In genomic region chr6:94694481-94694880, GRCm38 (mm10) we compare ENCODE assay signal across 13 mouse cellular contexts. TPM values are rescaled to one million over a fixed set of nuclear protein-coding genes. Genes with fewer than 3 reads are reported as not detected.
DNase-seq lines count a peak whose midpoint lies in the region; ATAC-seq and TF ChIP-seq lines count a peak whose summit lies in the region.
"Had no signal": no experiment of that assay in that cellular context is flagged by ENCODE, and none has a peak within 500 bp of the region (broad histone marks: within the 10 kb centered on the region; RNA-seq: fewer than 3 reads in every experiment).

No protein-coding gene starts in this region.

- DNase-seq in forebrain, postnatal 0 days, result no peak
- no peak for DNase-seq in midbrain, embryonic 10.5 days (ENCODE audit: low spot score)
- DNase-seq in layer of hippocampus, postnatal 14 days (ENCODE audit: low spot score in 2 of 2), result no peak
- no peak for DNase-seq in urinary bladder, postnatal 36 days (ENCODE audit: low spot score in 2 of 2)
- DNase-seq: B cell, adult 2 months; kidney, postnatal 4 days; thymus, postnatal 36 days had no signal

- no peaks in the 10 kb centered on the region for H3K9me3 ChIP-seq in forebrain, postnatal 0 days (ENCODE audit: low read length)
- no peaks in the 10 kb centered on the region for H3K9me3 ChIP-seq in forebrain, embryonic 13.5 days (replicated peaks)
- no peaks in the 10 kb centered on the region for H3K9me3 ChIP-seq in midbrain, embryonic 13.5 days
- H3K9me3 ChIP-seq in midbrain, embryonic 10.5 days (replicated peaks), result no peaks in the 10 kb centered on the region
- no peaks in the 10 kb centered on the region for H3K9me3 ChIP-seq in intestine, postnatal 0 days (ENCODE audit: control insufficient read depth)
- H3K9me3 ChIP-seq in stomach, embryonic 16.5 days (replicated peaks; ENCODE audit: control insufficient read depth, low read length), result no peaks in the 10 kb centered on the region
- H3K9me3 ChIP-seq: liver, embryonic 12.5 days had no signal

- 8% methylated on average over 1 of the region's 1 CpGs for WGBS in forebrain, postnatal 0 days
- 0% methylated on average over 1 of the region's 1 CpGs for WGBS in forebrain, embryonic 13.5 days
- WGBS in midbrain, embryonic 13.5 days, result 0% methylated on average over 1 of the region's 1 CpGs
- 13% methylated on average over 1 of the region's 1 CpGs for WGBS in midbrain, embryonic 10.5 days
- 9% methylated on average over 1 of the region's 1 CpGs for WGBS in intestine, postnatal 0 days
- WGBS in stomach, embryonic 16.5 days, result 21% methylated on average over 1 of the region's 1 CpGs

- no peak for TF ChIP-seq CTCF in forebrain, postnatal 0 days (IDR thresholded peaks at IDR 0.05; ENCODE audit: low read depth)
- TF ChIP-seq CTCF in intestine, postnatal 0 days (IDR thresholded peaks at IDR 0.05; ENCODE audit: low read depth), result no peak

- H3K9ac ChIP-seq in forebrain, postnatal 0 days, result no peak overlapping the region
- no peak overlapping the region for H3K9ac ChIP-seq in forebrain, embryonic 13.5 days
- H3K9ac ChIP-seq in midbrain, embryonic 13.5 days (replicated peaks), result no peak overlapping the region
- no peak overlapping the region for H3K9ac ChIP-seq in intestine, postnatal 0 days (ENCODE audit: low read depth, low read length)
- no peak overlapping the region; the same call in 1 of the 2 replicates for H3K9ac ChIP-seq in stomach, embryonic 16.5 days (ENCODE audit: low read length)
- H3K9ac ChIP-seq: liver, embryonic 12.5 days had no signal

- peaks cover 3% of the 10 kb centered on the region; the same call in 1 of the 2 replicates for H3K4me1 ChIP-seq in forebrain, postnatal 0 days (ENCODE audit: insufficient read depth)
- peaks cover 92% of the 10 kb centered on the region for H3K4me1 ChIP-seq in forebrain, embryonic 13.5 days
- peaks cover 82% of the 10 kb centered on the region for H3K4me1 ChIP-seq in midbrain, embryonic 13.5 days (replicated peaks)
- H3K4me1 ChIP-seq in midbrain, embryonic 10.5 days, result peaks cover 100% of the 10 kb centered on the region
- peaks cover 12% of the 10 kb centered on the region for H3K4me1 ChIP-seq in intestine, postnatal 0 days (replicated peaks; ENCODE audit: control insufficient read depth, insufficient read depth, low read length)
- peaks cover 77% of the 10 kb centered on the region for H3K4me1 ChIP-seq in stomach, embryonic 16.5 days (ENCODE audit: control insufficient read depth, insufficient read depth, low read length)

- H3K27ac ChIP-seq in forebrain, postnatal 0 days (ENCODE audit: low read depth, low read length), result no peak overlapping the region
- H3K27ac ChIP-seq in forebrain, embryonic 13.5 days, result no peak overlapping the region
- no peak overlapping the region for H3K27ac ChIP-seq in midbrain, embryonic 13.5 days
- no peak overlapping the region for H3K27ac ChIP-seq in midbrain, embryonic 10.5 days (replicated peaks)
- H3K27ac ChIP-seq in intestine, postnatal 0 days (ENCODE audit: low read depth, low read length), result 0 out of 2 replicates have a peak overlapping the region, but pooled peaks have one; percentile 35
- 0 out of 2 replicates have a peak overlapping the region, but pooled peaks have one; percentile 25 for H3K27ac ChIP-seq in stomach, embryonic 16.5 days (ENCODE audit: low read length)
- H3K27ac ChIP-seq: liver, embryonic 12.5 days; macrophage had no signal

- ATAC-seq in forebrain, postnatal 0 days, result no peak
- no peak for ATAC-seq in forebrain, embryonic 13.5 days
- ATAC-seq in midbrain, embryonic 13.5 days, result no peak
- no peak for ATAC-seq in intestine, postnatal 0 days
- no peak for ATAC-seq in stomach, embryonic 16.5 days (ENCODE audit: insufficient read depth, low FRiP score)
- ATAC-seq: liver, embryonic 12.5 days had no signal

- no peaks in the 10 kb centered on the region for H3K36me3 ChIP-seq in forebrain, postnatal 0 days (ENCODE audit: insufficient read depth)
- no peaks in the 10 kb centered on the region for H3K36me3 ChIP-seq in forebrain, embryonic 13.5 days (ENCODE audit: poor library complexity, severe bottlenecking)
- no peaks in the 10 kb centered on the region for H3K36me3 ChIP-seq in midbrain, embryonic 13.5 days
- no peaks in the 10 kb centered on the region for H3K36me3 ChIP-seq in midbrain, embryonic 10.5 days
- no peaks in the 10 kb centered on the region for H3K36me3 ChIP-seq in intestine, postnatal 0 days (ENCODE audit: control insufficient read depth, insufficient read depth)
- H3K36me3 ChIP-seq in stomach, embryonic 16.5 days (ENCODE audit: control insufficient read depth, insufficient read depth, low read length), result no peaks in the 10 kb centered on the region
- H3K36me3 ChIP-seq: liver, embryonic 12.5 days had no signal

- H3K27me3 ChIP-seq in forebrain, postnatal 0 days (ENCODE audit: insufficient read depth, low read length), result no peaks in the 10 kb centered on the region
- H3K27me3 ChIP-seq in forebrain, embryonic 13.5 days, result no peaks in the 10 kb centered on the region
- no peaks in the 10 kb centered on the region for H3K27me3 ChIP-seq in midbrain, embryonic 13.5 days
- H3K27me3 ChIP-seq in midbrain, embryonic 10.5 days (ENCODE audit: low read depth, poor library complexity, severe bottlenecking), result no peaks in the 10 kb centered on the region
- H3K27me3 ChIP-seq in intestine, postnatal 0 days (replicated peaks; ENCODE audit: control insufficient read depth, insufficient read depth, low read length), result no peaks in the 10 kb centered on the region
- H3K27me3 ChIP-seq in stomach, embryonic 16.5 days (ENCODE audit: control insufficient read depth, insufficient read depth, low read length), result no peaks in the 10 kb centered on the region

- H3K4me3 ChIP-seq in forebrain, postnatal 0 days (ENCODE audit: low read depth, low read length), result no peak overlapping the region
- no peak overlapping the region for H3K4me3 ChIP-seq in forebrain, embryonic 13.5 days
- H3K4me3 ChIP-seq in midbrain, embryonic 13.5 days (replicated peaks), result no peak overlapping the region
- no peak overlapping the region for H3K4me3 ChIP-seq in midbrain, embryonic 10.5 days
- H3K4me3 ChIP-seq in intestine, postnatal 0 days (ENCODE audit: low read depth, low read length), result no peak overlapping the region
- H3K4me3 ChIP-seq in stomach, embryonic 16.5 days (replicated peaks; ENCODE audit: low read length), result no peak overlapping the region
- H3K4me3 ChIP-seq: liver, embryonic 12.5 days had no signal

- H3K4me2 ChIP-seq in forebrain, postnatal 0 days (ENCODE audit: low read depth), result peak overlapping the region; percentile 15; the same call in 1 of the 2 replicates
- H3K4me2 ChIP-seq in forebrain, embryonic 13.5 days, result no peak overlapping the region
- peak overlapping the region; percentile 11; the same call in 1 of the 2 replicates for H3K4me2 ChIP-seq in midbrain, embryonic 13.5 days (replicated peaks)
- peak overlapping the region; percentile 51 for H3K4me2 ChIP-seq in intestine, postnatal 0 days (replicated peaks; ENCODE audit: low read depth)
- peak overlapping the region; percentile 71 for H3K4me2 ChIP-seq in stomach, embryonic 16.5 days (ENCODE audit: low read depth, low read length)
- H3K4me2 ChIP-seq: liver, embryonic 12.5 days had no signal

RNA-seq across cellular contexts. Expression of gene Lrig1, which starts 5.5 kb away (rescaled TPM):
- total RNA-seq in forebrain, postnatal 0 days (2014; rRNA removed), result 36.9 and 53.3 TPM in 2 replicates
- polyA plus RNA-seq in forebrain, postnatal 0 days (2015; fragmentation: Nextera tagmentation; extraction: Ambion mirVana), result 9.0 and 10.7 TPM in 2 replicates
- 6.4 and 7.6 TPM in 2 replicates for polyA plus RNA-seq in forebrain, embryonic 13.5 days (2015; fragmentation: Nextera tagmentation; extraction: Ambion mirVana)
- polyA plus RNA-seq in midbrain, embryonic 13.5 days (2015; fragmentation: Nextera tagmentation; extraction: Ambion mirVana), result 10.5 and 11.4 TPM in 2 replicates
- polyA plus RNA-seq in midbrain, embryonic 10.5 days (2016; fragmentation: Nextera tagmentation; extraction: Ambion mirVana), result 13.4 and 13.9 TPM in 2 replicates
- polyA plus RNA-seq in intestine, postnatal 0 days (2015; fragmentation: Nextera tagmentation; extraction: Ambion mirVana), result 13.3 and 13.4 TPM in 2 replicates
- polyA plus RNA-seq in stomach, embryonic 16.5 days (2015; fragmentation: Nextera tagmentation; extraction: Ambion mirVana), result 18.3 and 24.0 TPM in 2 replicates
- total RNA-seq in layer of hippocampus, postnatal 14 days (2021), result 10 to 100 TPM; 33.2 to 34.9 TPM

Comparison
In these comparisons a context has a peak if more than half of its experiments do, and no peak if none do; other contexts are left out.
1. H3K27ac ChIP-seq: peak in intestine, postnatal 0 days (single experiment) and stomach, embryonic 16.5 days (single experiment); none in forebrain, postnatal 0 days (single experiment), forebrain, embryonic 13.5 days (single experiment), midbrain, embryonic 13.5 days (single experiment) and midbrain, embryonic 10.5 days (single experiment).